Mouse (Mus musculus) activated CD4-positive, CD25-positive, alpha-beta regulatory T cell, adult 4 months (primary cell): ENCODE data around the gene Zdhhc6. TPM values are rescaled to one million over a fixed set of nuclear protein-coding genes. Genes with fewer than 3 reads are reported as not detected.

Experiments
- polyA plus RNA-seq, 2 experiments: library from polyadenylated mRNA; unstranded; fragments of 100-300 nt; shearing (Covaris generic); gene quantifications; one replicate each; pipeline ENCODE4 v1.2.1; 2017

Gene Zdhhc6
- polyA plus RNA-seq, 2 experiments from 2014 or later = 64.8 to 66.0 TPM

Other genes with a start within 250 kb of the Zdhhc6 start
- 1 to 10 TPM; 1.6 to 1.9 TPM for gene Gpam, start 188.8 kb downstream of the Zdhhc6 start, polyA plus RNA-seq
- not detected for gene Tectb, start 135.3 kb downstream of the Zdhhc6 start, polyA plus RNA-seq
- not detected for gene Gucy2g, start 74.8 kb downstream of the Zdhhc6 start, polyA plus RNA-seq
- 10 to 100 TPM; 65.4 to 98.0 TPM for gene Acsl5, start 64.1 kb downstream of the Zdhhc6 start, polyA plus RNA-seq
- 10 to 100 TPM; 26.1 to 32.2 TPM for gene Vti1a, start 263 bp upstream of the Zdhhc6 start, polyA plus RNA-seq